ENCODE assay signal across 15 mouse cellular contexts in genomic region chr6:117910120-117910661, GRCm38 (mm10). TPM values are rescaled to one million over a fixed set of nuclear protein-coding genes. Genes with fewer than 3 reads are reported as not detected.
DNase-seq lines count a peak whose midpoint lies in the region; ATAC-seq and TF ChIP-seq lines count a peak whose summit lies in the region.
"Had no signal": no experiment of that assay in that cellular context is flagged by ENCODE, and none has a peak within 500 bp of the region (broad histone marks: within the 10 kb centered on the region; RNA-seq: fewer than 3 reads in every experiment).

No protein-coding gene starts in this region.

- no peak for TF ChIP-seq CTCF in thymus, adult 2 months (IDR thresholded peaks at IDR 0.05; ENCODE audit: borderline replicate concordance, control insufficient read depth, extremely low read depth, insufficient read depth, low read length, poor library complexity)

- no peak overlapping the region for H3K9ac ChIP-seq in lung, embryonic 15.5 days
- H3K9ac ChIP-seq in embryonic facial prominence, embryonic 12.5 days, result no peak overlapping the region
- H3K9ac ChIP-seq in liver, embryonic 16.5 days (ENCODE audit: low read depth, low read length), result no peak overlapping the region
- H3K9ac ChIP-seq: hindbrain, embryonic 13.5 days had no signal

- H3K4me2 ChIP-seq in lung, embryonic 15.5 days, result peak overlapping the region; percentile 68; the same call in 1 of the 2 replicates
- H3K4me2 ChIP-seq in embryonic facial prominence, embryonic 12.5 days (replicated peaks), result peak overlapping the region; percentile 69
- peak overlapping the region; percentile 98 for H3K4me2 ChIP-seq in liver, embryonic 16.5 days (ENCODE audit: low read depth, low read length)
- H3K4me2 ChIP-seq: hindbrain, embryonic 13.5 days had no signal

- peak; percentile 25 for DNase-seq in heart, adult 11 months
- DNase-seq in heart, adult 18-20 months, result no peak
- DNase-seq in lung, postnatal 4 days, result no peak
- no peak for DNase-seq in retina, postnatal 1 day
- no peak for DNase-seq in thymus, adult 2 months
- DNase-seq: cerebellum, adult 2 months; gastrocnemius, postnatal 14 days; kidney, postnatal 36 days; lung, postnatal 14 days; spleen, adult 18-20 months had no signal

- H3K4me1 ChIP-seq in lung, embryonic 15.5 days, result peaks cover 42% of the 10 kb centered on the region
- peaks cover 24% of the 10 kb centered on the region for H3K4me1 ChIP-seq in embryonic facial prominence, embryonic 12.5 days
- peaks cover 45% of the 10 kb centered on the region for H3K4me1 ChIP-seq in liver, embryonic 16.5 days (ENCODE audit: control insufficient read depth, low read depth, low read length)
- peaks cover 7% of the 10 kb centered on the region for H3K4me1 ChIP-seq in thymus, adult 2 months (replicated peaks; ENCODE audit: control insufficient read depth, insufficient read depth, low read length)

- no peaks in the 10 kb centered on the region for H3K9me3 ChIP-seq in lung, embryonic 15.5 days
- H3K9me3 ChIP-seq in embryonic facial prominence, embryonic 12.5 days, result no peaks in the 10 kb centered on the region
- no peaks in the 10 kb centered on the region for H3K9me3 ChIP-seq in liver, embryonic 16.5 days (replicated peaks; ENCODE audit: control insufficient read depth, low read length)
- H3K9me3 ChIP-seq: hindbrain, embryonic 13.5 days had no signal

- TF ChIP-seq POLR2A in thymus, adult 2 months (IDR thresholded peaks at IDR 0.05; ENCODE audit: control insufficient read depth, extremely low read depth, insufficient read depth, low read length, poor library complexity), result no peak

- no peaks in the 10 kb centered on the region for H3K27me3 ChIP-seq in lung, embryonic 15.5 days
- H3K27me3 ChIP-seq in embryonic facial prominence, embryonic 12.5 days, result no peaks in the 10 kb centered on the region
- no peaks in the 10 kb centered on the region for H3K27me3 ChIP-seq in liver, embryonic 16.5 days (ENCODE audit: control insufficient read depth, insufficient read depth, low read depth, low read length)
- no peaks in the 10 kb centered on the region for H3K27me3 ChIP-seq in thymus, adult 2 months (ENCODE audit: control insufficient read depth, insufficient read depth, low read length)
- H3K27me3 ChIP-seq: hindbrain, embryonic 13.5 days had no signal

- H3K27ac ChIP-seq in lung, embryonic 15.5 days, result no peak overlapping the region
- H3K27ac ChIP-seq in embryonic facial prominence, embryonic 12.5 days, result no peak overlapping the region
- 0 out of 2 replicates have a peak overlapping the region, but pooled peaks have one; percentile 2 for H3K27ac ChIP-seq in liver, embryonic 16.5 days (ENCODE audit: low read length)
- no peak overlapping the region for H3K27ac ChIP-seq in thymus, adult 2 months (ENCODE audit: control insufficient read depth, insufficient read depth, low read length)
- H3K27ac ChIP-seq: hindbrain, embryonic 13.5 days; left cerebral cortex, adult 2 months had no signal

- peaks cover 3% of the 10 kb centered on the region; the same call in 1 of the 2 replicates for H3K36me3 ChIP-seq in lung, embryonic 15.5 days
- no peaks in the 10 kb centered on the region for H3K36me3 ChIP-seq in embryonic facial prominence, embryonic 12.5 days
- H3K36me3 ChIP-seq in liver, embryonic 16.5 days (ENCODE audit: control insufficient read depth, insufficient read depth), result no peaks in the 10 kb centered on the region
- H3K36me3 ChIP-seq in thymus, adult 2 months (ENCODE audit: control insufficient read depth, insufficient read depth, low read length), result no peaks in the 10 kb centered on the region
- H3K36me3 ChIP-seq: hindbrain, embryonic 13.5 days had no signal

- ATAC-seq in lung, embryonic 15.5 days (ENCODE audit: borderline replicate concordance, extremely low read depth, low FRiP score, low TSS enrichment), result no peak
- ATAC-seq in embryonic facial prominence, embryonic 12.5 days (ENCODE audit: insufficient number of reproducible peaks, insufficient read depth, low FRiP score, low TSS enrichment), result no peak
- ATAC-seq in liver, embryonic 16.5 days (ENCODE audit: low read depth), result no peak

- H3K4me3 ChIP-seq in lung, embryonic 15.5 days, result peak overlapping the region; percentile 100; the same call in 1 of the 2 replicates
- H3K4me3 ChIP-seq in embryonic facial prominence, embryonic 12.5 days, result no peak overlapping the region
- H3K4me3 ChIP-seq in liver, embryonic 16.5 days (ENCODE audit: low read depth, low read length), result peak overlapping the region; percentile 99
- H3K4me3 ChIP-seq in thymus, adult 2 months (ENCODE audit: control insufficient read depth, insufficient read depth, low read length), result no peak overlapping the region
- H3K4me3 ChIP-seq: hindbrain, embryonic 13.5 days; left cerebral cortex, adult 2 months had no signal

- 74% methylated on average over 6 of the region's 6 CpGs for WGBS in lung, embryonic 15.5 days
- WGBS in embryonic facial prominence, embryonic 12.5 days, result 89% methylated on average over 6 of the region's 6 CpGs
- WGBS in liver, embryonic 16.5 days (ENCODE audit: insufficient replicate concordance), result 38% methylated on average over 6 of the region's 6 CpGs
- 74% methylated on average over 6 of the region's 6 CpGs for WGBS in thymus, adult 2 months

RNA-seq across cellular contexts. Expression of gene Hnrnpf, which starts 10.1 kb away (rescaled TPM):
- total RNA-seq in heart, adult 18-20 months (2021), result 100 to 1,000 TPM; 193 to 194 TPM
- 788 and 807 TPM in 2 replicates for polyA plus RNA-seq in lung, embryonic 15.5 days (2015; fragmentation: Nextera tagmentation; extraction: Ambion mirVana)
- polyA plus RNA-seq in embryonic facial prominence, embryonic 12.5 days (2016; fragmentation: Nextera tagmentation; extraction: Ambion mirVana), result 659 and 677 TPM in 2 replicates
- polyA plus RNA-seq in liver, embryonic 16.5 days (2015; fragmentation: Nextera tagmentation; extraction: Ambion mirVana), result 420 and 472 TPM in 2 replicates
- 316 and 376 TPM in 2 replicates for polyA plus RNA-seq in thymus, adult 2 months (2012; rRNA removed)

RNA-seq across cellular contexts. Expression of gene Fxyd4, which starts 27.3 kb away (rescaled TPM):
- not detected for total RNA-seq in heart, adult 18-20 months (2021)
- 4.5 and 5.2 TPM in 2 replicates for polyA plus RNA-seq in lung, embryonic 15.5 days (2015; fragmentation: Nextera tagmentation; extraction: Ambion mirVana)
- 2.2 and 3.7 TPM in 2 replicates for polyA plus RNA-seq in embryonic facial prominence, embryonic 12.5 days (2016; fragmentation: Nextera tagmentation; extraction: Ambion mirVana)
- 0.30 TPM in 1 of 2 replicates, not detected in the other for polyA plus RNA-seq in liver, embryonic 16.5 days (2015; fragmentation: Nextera tagmentation; extraction: Ambion mirVana)
- polyA plus RNA-seq in thymus, adult 2 months (2012; rRNA removed), result 0.37 and 0.77 TPM in 2 replicates
- total RNA-seq: gastrocnemius, postnatal 14 days; left cerebral cortex, adult 2 months had no signal
- polyA plus RNA-seq: cerebellum, adult 2 months had no signal

RNA-seq across cellular contexts. Expression of gene Zfp239, which starts 48.3 kb away (rescaled TPM):
- total RNA-seq in heart, adult 18-20 months (2021), result under 1 TPM; 0.17 to 0.18 TPM
- 7.6 and 7.9 TPM in 2 replicates for polyA plus RNA-seq in lung, embryonic 15.5 days (2015; fragmentation: Nextera tagmentation; extraction: Ambion mirVana)
- polyA plus RNA-seq in embryonic facial prominence, embryonic 12.5 days (2016; fragmentation: Nextera tagmentation; extraction: Ambion mirVana), result 15.7 and 19.2 TPM in 2 replicates
- polyA plus RNA-seq in liver, embryonic 16.5 days (2015; fragmentation: Nextera tagmentation; extraction: Ambion mirVana), result 1.7 and 2.3 TPM in 2 replicates
- polyA plus RNA-seq in thymus, adult 2 months (2012; rRNA removed), result 2.0 and 2.9 TPM in 2 replicates

Comparison
In these comparisons a context has a peak if more than half of its experiments do, and no peak if none do; other contexts are left out.
1. H3K4me3 ChIP-seq: peak in lung, embryonic 15.5 days (single experiment) and liver, embryonic 16.5 days (single experiment); none in embryonic facial prominence, embryonic 12.5 days (single experiment) and thymus, adult 2 months (single experiment).
2. Peak in every context shown above with its lines, with median percentiles within 50 percentile points of each other: H3K4me2 ChIP-seq.